Mouse (Mus musculus): ENCODE results near the gene Snw1.
A peak's percentile ranks its signal among the peaks of the same experiment; 100 is the strongest.
"Not testable (repeated sequence)": the region's sequence is repeated elsewhere in the genome, so short reads cannot be mapped to it uniquely, and the experiment has no call there.

The Snw1 gene

GRCm38 (mm10) chr12:87471964-87472786 is at the start of gene Snw1:
Gene Snw1 (minus strand): TSS chr12:87472274.
- peak; percentile 94 for DNase-seq

DNA sequence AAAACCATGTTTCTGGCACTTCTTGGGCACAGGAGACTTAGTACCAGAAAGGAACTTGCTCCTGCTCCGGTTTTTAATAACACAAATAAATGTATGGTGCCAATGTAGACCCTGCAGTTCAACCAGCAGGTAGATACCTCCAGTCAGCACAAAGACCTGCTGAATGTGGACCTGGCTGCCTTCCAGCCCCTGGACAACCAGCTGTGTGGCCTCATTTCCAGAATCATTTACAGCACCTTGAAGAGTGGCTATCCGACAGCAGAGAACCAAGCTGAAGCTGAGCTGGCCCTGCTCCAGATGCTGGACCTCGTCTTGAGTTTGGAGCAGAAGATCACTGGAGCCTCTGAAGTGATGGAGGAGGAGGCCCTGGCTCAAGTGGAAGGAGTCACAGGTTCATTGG is 47.5 kb upstream of the Snw1 start:
- DNase-seq: not testable (repeated sequence)

DNA sequence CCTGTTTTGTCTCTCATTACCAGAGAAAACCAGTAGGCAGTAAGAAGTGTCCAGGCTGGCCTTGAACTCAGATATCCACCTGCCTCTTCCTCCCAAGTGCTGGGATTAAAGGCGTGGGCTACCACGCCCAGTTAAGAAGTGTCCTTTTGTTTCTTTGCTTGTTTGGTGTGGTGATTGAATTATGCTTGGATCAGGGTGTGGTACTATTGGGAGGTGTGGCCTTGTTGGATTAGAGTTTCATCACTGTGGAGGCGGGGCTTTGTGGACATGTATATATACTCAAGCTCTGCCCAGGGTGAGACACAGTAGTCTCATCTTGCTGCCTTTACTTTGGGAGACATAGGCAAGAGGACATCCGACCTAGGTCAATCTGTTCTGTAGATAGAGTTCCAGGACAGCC is 41.9 kb upstream of the Snw1 start, which contains the start of gene Gm8300:
Gene Gm8300, plus strand, starts transcription at position 301 of the 400 bp plus-strand sequence.
- not testable (repeated sequence) for DNase-seq

DNA sequence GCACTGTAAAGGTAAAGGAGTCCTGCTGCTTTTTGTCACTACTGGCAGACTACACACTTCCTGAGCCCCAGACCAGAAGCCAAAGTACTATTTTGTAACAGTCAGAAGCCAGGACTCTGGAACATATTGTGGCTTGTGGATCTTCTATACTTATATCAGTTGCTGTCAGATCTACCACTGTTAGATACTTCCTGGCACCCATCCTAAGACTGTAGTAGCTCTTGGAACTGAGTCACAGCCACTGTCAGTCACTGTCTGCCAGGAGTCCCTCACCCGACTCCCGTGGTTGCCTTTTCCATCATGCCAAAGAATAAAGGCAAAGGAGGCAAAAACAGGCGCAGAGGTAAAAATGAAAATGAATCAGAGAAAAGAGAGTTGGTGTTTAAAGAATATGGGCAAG is 22.3 kb upstream of the Snw1 start, which contains the start of gene Gm5788:
Gene Gm5788, plus strand, starts transcription at position 301 of the 400 bp plus-strand sequence.
- not testable (repeated sequence) for DNase-seq

DNA sequence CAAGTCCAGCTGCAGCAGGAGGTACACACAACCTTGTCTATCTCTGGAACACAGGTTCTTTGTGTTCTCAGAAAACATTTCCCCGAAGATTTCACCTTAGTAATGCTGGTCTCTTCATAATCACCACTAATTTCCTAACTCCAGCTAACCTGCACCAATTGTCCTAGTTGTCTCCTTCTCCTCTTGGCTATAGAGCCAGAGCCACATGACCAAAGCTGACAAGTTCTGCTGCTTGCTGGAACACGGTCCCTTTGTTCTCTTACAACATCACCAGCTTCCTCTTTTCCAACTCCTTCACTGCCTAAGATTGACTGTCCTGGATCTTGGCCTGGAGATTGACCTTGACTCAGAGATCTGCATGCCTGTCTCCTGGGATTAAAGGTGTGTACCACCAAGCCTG is 16.6 kb upstream of the Snw1 start:
- DNase-seq: not testable (repeated sequence)

DNA sequence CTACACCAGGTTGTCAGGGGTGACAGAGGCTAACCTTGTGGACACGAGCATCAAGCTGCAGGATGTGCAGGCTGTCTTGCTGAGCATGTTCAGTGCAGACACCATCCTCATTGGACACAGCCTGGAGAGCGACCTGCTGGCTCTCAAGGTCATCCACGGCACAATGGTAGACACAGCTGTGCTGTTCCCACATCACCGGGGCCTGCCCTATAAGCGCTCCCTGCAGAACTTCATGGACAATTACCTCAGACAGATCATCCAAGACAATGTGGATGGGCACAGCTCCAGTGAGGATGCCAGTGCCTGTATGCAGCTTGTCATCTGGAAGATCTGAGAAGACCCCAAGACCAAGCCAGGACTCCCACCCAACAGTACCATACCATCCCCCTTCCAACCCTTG is 10.4 kb upstream of the Snw1 start:
- DNase-seq: not testable (repeated sequence)

DNA sequence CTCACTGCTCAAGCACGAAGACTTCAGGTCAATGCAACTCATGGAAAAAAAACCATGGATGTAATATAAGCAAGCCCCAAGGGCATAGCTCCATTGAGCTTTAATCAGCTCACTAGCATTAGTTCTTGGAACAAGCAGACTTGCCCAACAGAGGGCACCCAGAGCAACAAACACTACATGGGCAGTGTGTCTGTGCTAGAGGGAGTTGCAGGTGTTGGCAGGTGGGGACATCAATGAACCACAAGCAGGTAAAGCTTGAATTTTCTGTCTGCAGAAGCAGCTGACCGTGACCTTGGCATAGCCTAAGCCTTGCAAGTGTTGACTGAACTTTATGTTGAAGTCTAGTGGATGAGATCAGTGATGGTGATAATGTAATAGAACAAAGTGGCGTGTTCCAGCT is 2.7 kb upstream of the Snw1 start:
- no peak for DNase-seq

GRCm38 (mm10) chr12:87471421-87471963 is 582 bp downstream of the Snw1 start:
- no peak for DNase-seq

GRCm38 (mm10) chr12:87470263-87471136 is 1.6 kb downstream of the Snw1 start:
- DNase-seq: no peak

GRCm38 (mm10) chr12:87464678-87465297 is 7.3 kb downstream of the Snw1 start:
- DNase-seq: no peak

- no peak for DNase-seq
Observed at GRCm38 (mm10) chr12:87449456-87449855, 22.6 kb downstream of the Snw1 start.

DNA sequence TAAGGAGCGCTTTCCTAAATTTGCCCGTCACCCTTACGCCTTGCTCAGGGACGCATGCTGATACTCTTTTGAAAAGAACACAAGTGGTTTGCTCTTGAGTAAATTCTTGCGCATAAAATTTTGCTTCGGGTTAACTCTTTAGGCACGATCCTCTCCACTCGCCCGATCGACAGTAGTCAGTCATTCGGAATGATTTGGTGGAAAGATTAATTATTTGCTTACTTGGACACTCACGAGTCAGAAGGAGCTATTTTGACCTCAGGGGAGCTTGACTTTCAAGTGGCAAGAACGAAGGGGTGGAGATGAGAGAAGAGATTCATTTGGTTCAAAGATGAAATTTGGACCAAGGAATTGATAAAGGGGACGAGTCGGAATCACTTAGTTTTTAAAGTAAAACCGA is 27.9 kb downstream of the Snw1 start:
- peak; percentile 10 for DNase-seq

DNA sequence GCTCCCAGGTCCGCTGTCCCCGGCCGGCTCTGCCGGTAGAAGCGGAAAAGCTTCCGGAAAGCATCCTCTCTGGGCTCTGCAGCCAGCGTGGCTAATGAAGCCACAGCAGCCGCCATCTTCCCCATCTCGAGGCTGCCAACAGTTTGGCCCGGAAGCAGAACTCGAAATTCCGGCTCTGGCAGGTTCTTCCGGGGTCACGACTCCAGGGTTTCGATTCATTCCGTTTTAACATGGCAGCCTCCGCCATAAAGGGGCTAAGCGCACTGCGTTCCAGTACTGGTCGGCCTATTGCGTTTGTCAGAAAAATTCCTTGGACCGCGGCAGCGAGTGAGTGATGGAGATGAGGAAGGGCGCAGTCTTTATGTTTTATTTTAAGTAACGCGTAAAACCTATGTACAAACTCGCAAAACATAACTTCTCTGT is 28.4 kb downstream of the Snw1 start, which contains the start of the genes Slirp and Alkbh1:
Gene Slirp, plus strand, starts transcription at position 197 of the 423 bp plus-strand sequence.
Gene Alkbh1, minus strand, starts transcription at position 318 of the 423 bp plus-strand sequence.
- peak; percentile 88 for DNase-seq

DNA sequence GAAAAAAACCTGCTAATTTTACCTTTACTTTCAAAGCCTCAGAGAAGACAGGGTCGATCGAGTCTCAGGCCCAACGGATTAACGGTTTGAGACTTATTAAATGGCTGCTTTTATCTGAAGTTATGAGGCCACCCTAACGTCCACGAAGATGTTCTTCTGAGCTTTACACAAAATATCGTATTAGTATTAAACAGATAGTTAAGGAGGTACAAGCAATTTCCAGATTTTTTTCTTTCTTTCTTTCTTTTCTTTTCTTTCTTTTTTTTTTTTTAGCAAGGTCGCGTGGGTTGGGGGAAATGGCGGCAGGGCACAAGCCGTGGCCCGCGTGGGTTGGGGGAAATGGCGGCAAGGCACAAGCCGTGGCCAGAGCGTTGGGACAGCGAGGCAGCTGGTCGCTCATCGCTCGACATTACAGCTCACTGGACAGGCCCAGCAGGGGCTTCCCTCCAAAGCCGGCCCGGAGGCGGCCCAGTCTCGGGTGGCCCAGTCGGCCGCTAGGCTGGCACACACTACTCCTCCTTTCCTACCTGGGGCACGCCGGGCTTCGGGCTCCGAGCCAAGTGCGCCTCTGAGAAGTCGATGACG is 28.9 kb downstream of the Snw1 start:
- DNase-seq: no peak

DNA sequence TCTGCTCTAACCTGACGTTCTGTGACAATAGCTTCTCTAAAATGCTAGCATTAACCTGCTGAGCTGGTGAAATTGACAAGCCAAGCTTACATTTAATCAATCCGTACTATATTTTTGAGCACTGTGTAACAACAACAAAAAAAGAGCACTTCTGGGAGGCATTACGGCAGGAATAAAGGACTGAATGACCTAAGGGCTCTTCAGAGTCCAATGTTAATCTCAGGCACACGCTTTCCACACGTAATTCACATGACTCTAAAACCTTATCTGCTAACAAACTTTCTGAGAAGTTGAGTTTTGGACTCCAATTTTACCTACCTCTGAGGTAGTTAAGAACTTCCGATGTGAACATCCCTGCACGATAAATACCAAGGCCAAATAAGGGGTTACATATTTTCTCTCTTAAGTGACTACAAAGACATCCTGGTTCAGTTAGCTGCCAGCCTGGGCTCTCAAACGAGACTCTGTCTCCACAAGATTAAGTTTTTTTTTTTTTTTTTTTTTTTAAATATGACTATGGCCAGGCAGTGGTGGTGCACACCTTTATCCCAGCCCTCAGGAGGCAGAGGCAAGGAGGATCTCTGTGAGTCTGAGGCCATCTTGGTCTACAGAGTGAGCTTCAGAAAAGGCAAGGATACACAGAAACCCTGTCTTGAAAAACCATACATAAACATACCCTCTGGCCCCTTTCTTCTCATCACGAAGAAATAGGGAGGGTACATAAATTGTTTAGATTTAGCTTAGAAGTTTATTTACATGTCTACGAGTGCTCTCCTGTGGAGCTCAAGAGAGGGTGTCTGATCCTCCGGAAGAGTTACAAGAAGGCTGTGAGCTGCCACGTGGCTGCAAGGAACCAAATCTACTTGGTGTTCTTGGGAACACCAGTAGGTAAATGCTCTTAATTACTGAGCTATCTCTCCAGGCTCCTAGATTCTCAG is 29.6 kb downstream of the Snw1 start:
- no peak for DNase-seq

DNA sequence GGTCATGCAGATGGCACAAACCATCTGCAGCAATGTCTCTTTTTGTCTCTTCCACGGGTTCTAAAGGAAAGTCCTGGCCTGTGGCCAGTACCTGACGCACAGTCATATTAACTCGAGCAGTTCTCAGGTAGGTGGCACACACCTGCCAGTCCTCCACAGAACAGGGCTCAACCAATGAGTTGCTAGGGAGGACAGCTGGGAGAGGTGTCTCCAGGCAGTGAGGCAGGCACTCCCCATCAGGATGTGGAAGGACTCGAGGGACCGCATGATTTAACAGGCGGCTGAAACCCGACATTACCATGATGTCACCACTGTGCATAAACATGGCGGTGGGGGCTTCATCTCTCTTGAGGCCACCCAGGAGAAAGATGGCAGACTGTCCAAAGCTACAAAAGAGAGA is 43.2 kb downstream of the Snw1 start:
- DNase-seq: no peak

DNA sequence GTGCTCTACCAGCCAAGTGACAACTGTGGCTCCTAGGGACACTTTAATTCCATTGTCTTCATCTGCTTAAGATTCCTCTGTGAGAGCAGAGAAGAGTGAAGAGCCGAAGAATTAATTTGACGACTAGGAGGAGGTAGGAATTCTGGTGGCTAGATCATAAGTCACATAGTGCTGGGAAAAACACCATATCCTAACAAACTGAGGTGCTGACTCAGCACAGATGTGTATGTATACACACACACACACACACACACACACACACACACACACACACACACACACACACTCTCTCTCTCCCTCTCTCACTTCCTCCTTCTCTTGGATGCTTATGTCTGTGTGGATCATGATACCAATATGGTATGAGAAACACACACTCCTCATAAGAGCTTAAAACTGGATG is 43.8 kb downstream of the Snw1 start:
- DNase-seq: no peak

- no peak for DNase-seq
Observed at GRCm38 (mm10) chr12:87426354-87427031, 45.6 kb downstream of the Snw1 start.

DNA sequence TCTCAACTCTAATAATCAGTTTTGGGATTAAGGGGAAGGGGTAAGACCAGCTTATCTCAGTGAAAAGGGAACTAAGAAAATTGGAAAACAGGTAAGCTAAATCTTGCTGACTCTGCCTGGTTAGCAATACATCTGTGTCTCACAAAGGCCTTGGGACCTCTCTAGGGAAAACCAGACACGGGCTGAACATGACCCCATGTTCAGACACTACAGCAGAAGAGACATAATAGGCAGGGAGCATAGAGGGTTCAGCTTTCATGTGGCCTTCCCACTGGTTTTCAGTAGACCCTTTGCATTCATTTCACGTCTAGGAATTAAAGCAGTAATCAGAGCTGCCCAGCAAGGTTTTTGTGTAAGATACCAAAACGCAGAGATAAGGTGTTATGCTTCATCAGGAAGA is 47.6 kb downstream of the Snw1 start:
- DNase-seq: no peak

DNA sequence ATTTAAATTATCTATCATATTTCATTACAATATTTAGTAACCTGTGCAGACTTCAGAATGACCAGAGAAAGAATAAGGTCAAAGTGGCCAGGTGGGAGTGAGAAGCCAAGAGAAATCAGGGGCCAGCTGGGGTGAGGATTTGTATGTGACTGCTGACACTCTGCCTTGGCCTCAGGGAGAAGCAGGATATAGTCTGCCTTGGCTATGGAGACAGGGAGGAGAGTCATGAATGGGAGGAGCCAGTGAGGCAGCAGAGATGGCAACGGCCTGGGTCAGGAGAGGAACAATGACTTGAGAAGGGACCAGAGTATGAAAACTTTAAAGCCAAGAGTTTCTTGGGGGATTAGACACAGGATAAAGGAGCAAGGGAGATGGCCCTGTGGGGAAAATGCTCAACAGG is 48.4 kb downstream of the Snw1 start:
- no peak for DNase-seq

Measured in cerebellum, adult 11-12 months (tissue).